Mouse (Mus musculus) midbrain, embryonic 12.5 days (tissue): ENCODE measurements around the gene Kcnd1. TPM values are rescaled to one million over a fixed set of nuclear protein-coding genes. Genes with fewer than 3 reads are reported as not detected.
A peak's percentile ranks its signal among the peaks of the same experiment; 100 is the strongest.

ENCODE experiments used
- ATAC-seq: fragments of 200-750 bp; cut with Nextera tagmentation; 2 replicates; pipeline ENCODE4 v1.8.0; 2017; ENCODE audit warnings: low read depth, moderate TSS enrichment, moderate library complexity; ENCODE audit not compliant: low FRiP score
- H3K27ac ChIP-seq: fragments of 300-500 bp; sonication (generic); replicated peaks from 2 replicates; pipeline ENCODE4 v1.5.1; 2016; ENCODE audit warnings: mild to moderate bottlenecking
- H3K27me3 ChIP-seq: fragments of 300-500 bp; sonication (generic); 2 replicates; pipeline ENCODE4 v1.6.1; 2016; ENCODE audit warnings: mild to moderate bottlenecking
- H3K36me3 ChIP-seq: fragments of 300-500 bp; sonication (generic); 2 replicates; pipeline ENCODE4 v1.6.1; 2016
- H3K4me1 ChIP-seq: fragments of 300-500 bp; sonication (generic); 2 replicates; pipeline ENCODE4 v1.6.1; 2016
- H3K4me2 ChIP-seq: fragments of 300-500 bp; sonication (generic); replicated peaks from 2 replicates; pipeline ENCODE4 v1.6.1; 2016; ENCODE audit warnings: mild to moderate bottlenecking, moderate library complexity
- H3K4me3 ChIP-seq: fragments of 300-500 bp; sonication (generic); 2 replicates; pipeline ENCODE4 v1.5.1; 2016; ENCODE audit warnings: mild to moderate bottlenecking
- H3K9ac ChIP-seq: fragments of 300-500 bp; sonication (generic); replicated peaks from 2 replicates; pipeline ENCODE4 v1.6.1; 2016; ENCODE audit warnings: mild to moderate bottlenecking, moderate library complexity
- H3K9me3 ChIP-seq: fragments of 300-500 bp; sonication (generic); 2 replicates; pipeline ENCODE4 v1.6.1; 2016; ENCODE audit warnings: mild to moderate bottlenecking
- WGBS: fragments of 180-500 bp; shearing (Covaris S2); methylation state at CpG from one replicate; pipeline ENCODE4 v1.1.7; 2016; 5-methylcytosine and 5-hydroxymethylcytosine counted together
- polyA plus RNA-seq: library from polyadenylated mRNA; unstranded; fragments of >200 nt; fragmentation: Nextera tagmentation; extraction: Ambion mirVana; gene quantifications from 2 replicates; pipeline ENCODE4 v1.2.1, GENCODE M21; 2016

Kcnd1 gene
- 0.96 and 1.5 TPM in 2 replicates for polyA plus RNA-seq

DNA sequence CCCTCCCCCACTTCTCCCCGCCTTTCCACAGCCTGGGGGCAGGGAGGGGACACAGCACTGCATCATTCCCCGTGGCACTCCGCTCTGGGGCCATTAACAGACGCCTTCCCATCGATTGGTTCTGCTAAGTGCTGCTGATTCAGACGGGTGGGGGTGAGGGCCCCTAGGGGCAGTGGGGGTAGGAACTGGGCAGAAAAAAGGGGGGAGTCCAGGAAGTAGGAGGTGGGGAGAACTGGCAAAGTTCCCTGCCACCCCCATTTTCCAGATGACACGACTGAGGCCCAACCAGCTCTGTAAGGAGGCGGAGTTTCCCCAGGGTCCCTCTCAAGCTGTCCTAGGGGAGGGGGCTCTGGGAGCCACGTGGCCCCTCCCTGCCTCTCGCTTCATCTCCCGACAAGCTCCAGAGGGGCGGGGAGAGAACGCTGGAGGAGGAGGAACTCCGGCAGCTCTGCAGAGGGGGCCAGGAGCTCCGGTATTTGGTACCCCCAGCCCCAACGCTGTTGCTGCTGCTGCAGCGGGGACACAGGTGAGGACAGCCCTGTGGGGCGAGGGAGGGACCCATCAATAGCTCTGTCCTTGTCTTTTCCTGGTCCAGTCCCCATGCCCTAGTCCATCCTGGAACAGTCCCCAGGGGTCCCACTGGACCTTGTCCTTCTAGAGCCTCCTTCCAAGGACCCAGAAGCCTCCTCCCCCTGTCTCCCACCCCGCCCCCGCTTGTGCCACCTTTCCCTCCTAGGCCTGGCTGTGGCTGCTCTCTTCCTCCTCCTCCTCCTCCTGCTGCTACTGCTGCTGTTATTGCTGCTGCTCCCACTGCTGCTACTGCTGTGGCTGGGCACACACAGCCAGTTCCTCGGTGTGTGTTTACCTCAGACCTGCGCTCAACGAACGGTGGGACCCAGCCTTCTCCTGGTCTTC lies at the start of gene Kcnd1:
TSS of gene Kcnd1 (plus strand) at position 425 of the 915 bp plus-strand sequence.
- 0 out of 2 replicates have a peak within 1 kb of the TSS, but pooled peaks have one; percentile 15 for H3K9ac ChIP-seq
- H3K27ac ChIP-seq, result no peak within 1 kb of the TSS
- H3K27me3 ChIP-seq, result no peaks in the 10 kb centered on the region
- WGBS, result 19% methylated on average over 24 of the region's 24 CpGs
- peak; percentile 65 for ATAC-seq
- no peaks in the 10 kb centered on the region; the same call in 1 of the 2 replicates for H3K4me1 ChIP-seq
- H3K9me3 ChIP-seq, result no peaks in the 10 kb centered on the region
- peak within 1 kb of the TSS; percentile 32 for H3K4me3 ChIP-seq
- H3K36me3 ChIP-seq, result peaks cover 23% of the 10 kb centered on the region
- peak within 1 kb of the TSS; percentile 47 for H3K4me2 ChIP-seq

DNA sequence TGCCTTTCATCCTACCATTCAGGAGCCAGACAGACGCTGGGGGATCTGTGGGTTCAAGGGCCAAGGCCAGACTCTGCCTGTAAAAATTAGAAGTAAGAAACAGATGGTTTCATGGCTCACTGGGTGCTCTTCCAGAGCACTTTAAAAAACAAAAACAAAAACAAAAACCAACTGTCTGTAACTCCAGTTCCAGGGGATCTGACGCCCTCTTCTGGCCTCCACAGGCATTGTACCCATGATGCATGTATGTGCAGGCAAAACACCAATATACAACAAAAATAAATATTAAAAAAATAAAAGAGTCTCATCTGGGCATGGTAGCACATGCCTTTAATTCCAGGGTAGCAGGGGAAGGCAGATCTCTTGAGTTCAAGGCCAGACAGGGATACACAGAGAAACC lies 49.3 kb upstream of the Kcnd1 start:
- H3K4me1 ChIP-seq, result no peaks in the 10 kb centered on the region
- WGBS, result 48% methylated on average over 2 of the region's 2 CpGs
- peaks cover 32% of the 10 kb centered on the region for H3K36me3 ChIP-seq
- no peak for ATAC-seq
- no peak overlapping the region for H3K9ac ChIP-seq
- H3K4me3 ChIP-seq, result no peak overlapping the region
- no peak overlapping the region for H3K27ac ChIP-seq
- H3K4me2 ChIP-seq, result no peak overlapping the region
- H3K27me3 ChIP-seq, result no peaks in the 10 kb centered on the region
- H3K9me3 ChIP-seq, result no peaks in the 10 kb centered on the region

DNA sequence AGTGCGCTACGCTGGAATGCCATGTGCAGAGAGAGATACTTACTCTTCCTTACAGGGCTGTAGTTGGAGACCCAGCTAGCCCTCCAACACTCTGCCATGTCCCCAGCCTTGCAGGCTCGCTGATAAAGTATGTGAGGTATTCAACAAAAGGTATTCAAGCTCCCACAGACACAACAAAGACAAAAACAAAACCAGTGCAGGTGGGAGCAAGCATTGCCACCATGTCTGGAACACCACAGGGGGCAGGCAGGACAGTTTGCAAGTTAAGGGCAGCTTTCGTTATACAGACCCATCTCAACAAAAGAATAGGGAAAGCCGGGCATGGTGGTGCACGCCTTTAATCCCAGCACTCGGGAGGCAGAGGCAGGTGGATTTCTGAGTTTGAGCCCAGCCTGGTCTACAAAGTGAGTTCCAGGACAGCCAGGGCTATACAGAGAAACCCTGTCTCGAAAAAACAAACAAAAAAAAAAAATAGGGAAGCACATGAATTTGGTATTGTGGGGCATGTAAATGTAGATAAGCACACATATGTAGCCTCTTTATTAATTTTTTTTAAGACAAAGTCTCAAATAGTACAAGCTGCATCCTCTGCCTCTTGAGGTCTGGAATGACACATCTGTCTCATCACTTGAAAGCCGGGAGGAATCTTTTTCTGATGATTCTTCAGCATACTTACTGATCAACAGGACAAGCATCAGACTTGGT lies 46.4 kb upstream of the Kcnd1 start:
- no peak for ATAC-seq
- Histone ChIP-seq H3K4me1 (no peaks in the 10 kb centered on the region), H3K27ac (no peak overlapping the region), H3K4me3 (no peak overlapping the region), H3K36me3 (peaks cover 21% of the 10 kb centered on the region), H3K9me3 (no peaks in the 10 kb centered on the region), H3K9ac (no peak overlapping the region), H3K4me2 (no peak overlapping the region), H3K27me3 (no peaks in the 10 kb centered on the region)
- 76% methylated on average over 9 of the region's 9 CpGs for WGBS

GRCm38 (mm10) chrX:7776329-7777082 lies 45.6 kb upstream of the Kcnd1 start:
- Histone ChIP-seq H3K4me1 (no peaks in the 10 kb centered on the region), H3K9me3 (no peaks in the 10 kb centered on the region)
- WGBS, result 52% methylated on average over 8 of the region's 8 CpGs

GRCm38 (mm10) chrX:7778450-7779244 lies 43.4 kb upstream of the Kcnd1 start:
- Histone ChIP-seq H3K4me3 (no peak overlapping the region), H3K9me3 (no peaks in the 10 kb centered on the region), H3K4me2 (no peak overlapping the region), H3K27ac (no peak overlapping the region), H3K36me3 (peaks cover 4% of the 10 kb centered on the region), H3K27me3 (no peaks in the 10 kb centered on the region), H3K4me1 (no peaks in the 10 kb centered on the region), H3K9ac (no peak overlapping the region)
- WGBS, result 73% methylated on average over 7 of the region's 7 CpGs
- ATAC-seq, result no peak

More at GRCm38 (mm10) chrX:7776329-7777082, 45.6 kb upstream of the Kcnd1 start:
- peak; percentile 54; the same call in 1 of the 2 replicates for ATAC-seq
- Histone ChIP-seq H3K9ac (no peak overlapping the region), H3K4me2 (no peak overlapping the region), H3K36me3 (peaks cover 19% of the 10 kb centered on the region), H3K27me3 (no peaks in the 10 kb centered on the region), H3K27ac (no peak overlapping the region), H3K4me3 (no peak overlapping the region)

DNA sequence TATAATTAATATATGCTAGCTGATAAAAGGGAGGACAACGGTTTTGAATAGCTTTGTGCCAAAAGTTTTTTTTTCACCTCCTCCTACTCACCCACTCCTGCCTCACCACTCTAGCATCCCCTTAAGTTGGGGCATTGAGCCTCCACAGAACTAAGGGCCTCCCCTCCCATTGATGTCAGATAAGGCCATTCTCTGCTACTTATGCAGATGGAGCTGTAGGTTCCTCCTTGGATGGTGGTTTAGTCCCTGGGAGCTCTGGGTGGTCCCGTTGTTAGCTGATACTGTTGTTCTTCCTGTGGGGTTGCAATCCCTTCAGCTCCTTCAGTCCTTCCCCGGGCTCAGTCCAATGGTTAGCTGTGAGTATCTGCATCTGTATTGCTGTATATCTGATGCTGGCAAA lies 42.8 kb upstream of the Kcnd1 start:
- ATAC-seq, result no peak
- Histone ChIP-seq H3K9me3 (no peaks in the 10 kb centered on the region), H3K4me2 (no peak overlapping the region), H3K36me3 (no peaks in the 10 kb centered on the region), H3K9ac (no peak overlapping the region), H3K4me1 (no peaks in the 10 kb centered on the region), H3K27me3 (no peaks in the 10 kb centered on the region), H3K27ac (no peak overlapping the region), H3K4me3 (no peak overlapping the region)
- 15% methylated on average over 3 of the region's 3 CpGs for WGBS

- Histone ChIP-seq H3K9ac (no peak overlapping the region), H3K36me3 (no peaks in the 10 kb centered on the region), H3K4me3 (no peak overlapping the region), H3K4me1 (no peaks in the 10 kb centered on the region), H3K9me3 (no peaks in the 10 kb centered on the region), H3K4me2 (no peak overlapping the region), H3K27me3 (no peaks in the 10 kb centered on the region), H3K27ac (no peak overlapping the region)
- no peak for ATAC-seq
- WGBS, result 76% methylated on average over 4 of the region's 4 CpGs
Observed at GRCm38 (mm10) chrX:7782603-7783092, 39.4 kb upstream of the Kcnd1 start.

- ATAC-seq, result peak; percentile 88
- Histone ChIP-seq H3K4me3 (peak within 1 kb of the TSS; percentile 54), H3K36me3 (no peaks in the 10 kb centered on the region), H3K4me2 (peak within 1 kb of the TSS; percentile 60), H3K9me3 (no peaks in the 10 kb centered on the region), H3K27ac (no peak within 1 kb of the TSS), H3K4me1 (peaks cover 6% of the 10 kb centered on the region; the same call in 1 of the 2 replicates), H3K27me3 (no peaks in the 10 kb centered on the region), H3K9ac (peak within 1 kb of the TSS; percentile 64)
- WGBS, result 22% methylated on average over 24 of the region's 24 CpGs
Observed at GRCm38 (mm10) chrX:7789542-7790136, 32.5 kb upstream of the Kcnd1 start, which contains the start of gene Gripap1. Gene Gripap1, plus strand, starts transcription at chrX:7789765.

DNA sequence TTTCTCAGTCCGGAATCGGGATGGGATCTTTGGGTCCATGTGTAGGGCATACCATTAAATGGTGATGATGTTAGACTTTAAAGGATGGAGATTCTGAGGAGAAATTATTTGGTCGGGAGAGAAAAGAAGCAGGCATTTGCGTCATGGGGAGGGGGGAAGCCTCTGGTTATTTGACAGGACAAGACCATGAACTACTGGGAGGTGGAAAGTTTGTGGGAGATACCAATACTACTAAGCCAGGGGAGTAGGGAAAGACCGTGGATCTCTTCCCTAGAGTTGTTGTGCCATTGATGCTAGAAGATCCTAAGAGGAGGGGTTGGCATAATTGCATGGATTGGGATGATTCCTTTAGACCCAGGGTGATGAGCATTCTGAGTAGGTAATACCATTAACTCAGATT lies 31.8 kb upstream of the Kcnd1 start:
- Histone ChIP-seq H3K27ac (no peak overlapping the region), H3K4me1 (peaks cover 6% of the 10 kb centered on the region; the same call in 1 of the 2 replicates), H3K9me3 (no peaks in the 10 kb centered on the region), H3K27me3 (no peaks in the 10 kb centered on the region), H3K4me3 (peak overlapping the region; percentile 54), H3K9ac (peak overlapping the region; percentile 64), H3K36me3 (no peaks in the 10 kb centered on the region), H3K4me2 (peak overlapping the region; percentile 60)
- ATAC-seq, result no peak
- 29% methylated on average over 5 of the region's 5 CpGs for WGBS

DNA sequence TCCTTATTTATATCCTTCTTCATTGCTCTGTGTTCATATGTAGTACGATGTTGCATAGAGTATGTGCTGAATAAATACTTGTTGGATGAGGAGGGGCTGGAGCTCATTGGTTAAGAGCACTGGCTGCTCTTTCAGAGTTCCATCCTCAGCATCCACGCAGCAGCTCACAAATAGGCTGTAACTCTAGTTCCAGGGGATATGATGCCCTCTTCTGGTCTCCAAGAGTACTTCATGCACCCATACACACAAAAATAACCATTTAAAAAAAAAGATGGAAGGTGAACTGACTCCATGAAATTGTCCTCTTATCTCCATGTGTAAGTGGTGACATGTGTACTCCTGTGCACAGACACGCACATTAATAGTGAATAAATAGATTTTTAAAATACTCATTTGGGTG lies 28.7 kb upstream of the Kcnd1 start:
- Histone ChIP-seq H3K4me2 (no peak overlapping the region), H3K9ac (no peak overlapping the region), H3K9me3 (no peaks in the 10 kb centered on the region), H3K4me3 (no peak overlapping the region), H3K36me3 (no peaks in the 10 kb centered on the region), H3K4me1 (peaks cover 6% of the 10 kb centered on the region; the same call in 1 of the 2 replicates), H3K27me3 (no peaks in the 10 kb centered on the region), H3K27ac (no peak overlapping the region)
- 52% methylated on average over 3 of the region's 3 CpGs for WGBS
- no peak for ATAC-seq
